In genomic region chr19:48116689-48117088, GRCm38 (mm10) we compare ENCODE assay signal across 19 mouse cellular contexts.
DNase-seq lines count a peak whose midpoint lies in the region; ATAC-seq and TF ChIP-seq lines count a peak whose summit lies in the region.
"Had no signal": no experiment of that assay in that cellular context is flagged by ENCODE, and none has a peak within 500 bp of the region (broad histone marks: within the 10 kb centered on the region; RNA-seq: fewer than 3 reads in every experiment).

No protein-coding gene starts in this region.

- no peak for TF ChIP-seq EP300 in lung, postnatal 0 days (IDR thresholded peaks at IDR 0.05)

- H3K4me2 ChIP-seq in hindbrain, postnatal 0 days (ENCODE audit: low read depth, low read length): no peak overlapping the region
- no peak overlapping the region for H3K4me2 ChIP-seq in lung, postnatal 0 days (replicated peaks; ENCODE audit: low read depth, low read length)
- no peak overlapping the region for H3K4me2 ChIP-seq in limb, embryonic 11.5 days (ENCODE audit: low read depth, severe bottlenecking)
- H3K4me2 ChIP-seq: embryonic facial prominence, embryonic 13.5 days; forebrain, embryonic 15.5 days; heart, embryonic 11.5 days; midbrain, embryonic 13.5 days; stomach, embryonic 15.5 days had no signal

- H3K9me3 ChIP-seq in hindbrain, embryonic 10.5 days: no peaks in the 10 kb centered on the region
- H3K9me3 ChIP-seq in hindbrain, postnatal 0 days (ENCODE audit: low read length): no peaks in the 10 kb centered on the region
- H3K9me3 ChIP-seq in lung, postnatal 0 days (ENCODE audit: low read length): no peaks in the 10 kb centered on the region
- no peaks in the 10 kb centered on the region for H3K9me3 ChIP-seq in limb, embryonic 11.5 days (ENCODE audit: control insufficient read depth, low read length)
- H3K9me3 ChIP-seq: embryonic facial prominence, embryonic 13.5 days; forebrain, embryonic 15.5 days; midbrain, embryonic 13.5 days; stomach, embryonic 15.5 days had no signal

- no peaks in the 10 kb centered on the region for H3K27me3 ChIP-seq in hindbrain, embryonic 10.5 days (ENCODE audit: insufficient read depth, poor library complexity, severe bottlenecking)
- no peaks in the 10 kb centered on the region for H3K27me3 ChIP-seq in hindbrain, postnatal 0 days (ENCODE audit: insufficient read depth, low read length)
- no peaks in the 10 kb centered on the region for H3K27me3 ChIP-seq in lung, postnatal 0 days (replicated peaks; ENCODE audit: insufficient read depth, low read length)
- no peaks in the 10 kb centered on the region for H3K27me3 ChIP-seq in limb, embryonic 11.5 days (ENCODE audit: control insufficient read depth, insufficient read depth, low read length)
- H3K27me3 ChIP-seq: embryonic facial prominence, embryonic 13.5 days; forebrain, embryonic 15.5 days; midbrain, embryonic 13.5 days; stomach, embryonic 15.5 days had no signal

- peaks cover 20% of the 10 kb centered on the region for H3K4me1 ChIP-seq in hindbrain, embryonic 10.5 days (replicated peaks)
- H3K4me1 ChIP-seq in hindbrain, postnatal 0 days (ENCODE audit: insufficient read depth, low read length): no peaks in the 10 kb centered on the region
- no peaks in the 10 kb centered on the region for H3K4me1 ChIP-seq in lung, postnatal 0 days (ENCODE audit: insufficient read depth, low read depth, low read length)
- peaks cover 17% of the 10 kb centered on the region for H3K4me1 ChIP-seq in limb, embryonic 11.5 days (ENCODE audit: control insufficient read depth, insufficient read depth, low read length)
- H3K4me1 ChIP-seq: embryonic facial prominence, embryonic 13.5 days; stomach, embryonic 15.5 days had no signal

- 13% methylated on average over 4 of the region's 4 CpGs for WGBS in hindbrain, embryonic 10.5 days
- WGBS in hindbrain, postnatal 0 days: 27% methylated on average over 4 of the region's 4 CpGs
- WGBS in lung, postnatal 0 days: 6% methylated on average over 3 of the region's 4 CpGs
- 8% methylated on average over 4 of the region's 4 CpGs for WGBS in limb, embryonic 11.5 days

- no peak overlapping the region for H3K27ac ChIP-seq in hindbrain, embryonic 10.5 days
- no peak overlapping the region for H3K27ac ChIP-seq in hindbrain, postnatal 0 days
- H3K27ac ChIP-seq in lung, postnatal 0 days (ENCODE audit: low read length): no peak overlapping the region
- no peak overlapping the region for H3K27ac ChIP-seq in limb, embryonic 11.5 days (replicated peaks; ENCODE audit: low read depth, low read length)
- H3K27ac ChIP-seq: embryonic facial prominence, embryonic 13.5 days; forebrain, embryonic 15.5 days; midbrain, embryonic 13.5 days; stomach, embryonic 15.5 days had no signal

- H3K4me3 ChIP-seq in hindbrain, embryonic 10.5 days: no peak overlapping the region
- H3K4me3 ChIP-seq in hindbrain, postnatal 0 days (ENCODE audit: low read length): no peak overlapping the region
- H3K4me3 ChIP-seq in lung, postnatal 0 days (ENCODE audit: low read depth, low read length): no peak overlapping the region
- H3K4me3 ChIP-seq in limb, embryonic 11.5 days (ENCODE audit: low read depth, low read length): no peak overlapping the region
- H3K4me3 ChIP-seq: embryonic facial prominence, embryonic 13.5 days; forebrain, embryonic 15.5 days; midbrain, embryonic 13.5 days; stomach, embryonic 15.5 days had no signal

- H3K9ac ChIP-seq in hindbrain, postnatal 0 days (replicated peaks; ENCODE audit: low read length): no peak overlapping the region
- no peak overlapping the region for H3K9ac ChIP-seq in lung, postnatal 0 days (replicated peaks; ENCODE audit: low read depth)
- no peak overlapping the region for H3K9ac ChIP-seq in limb, embryonic 11.5 days (ENCODE audit: low read length)
- H3K9ac ChIP-seq: embryonic facial prominence, embryonic 13.5 days; forebrain, embryonic 15.5 days; midbrain, embryonic 13.5 days; stomach, embryonic 15.5 days had no signal

- no peak for TF ChIP-seq CTCF in hindbrain, postnatal 0 days (IDR thresholded peaks at IDR 0.05; ENCODE audit: low read depth)
- no peak for TF ChIP-seq CTCF in lung, postnatal 0 days (IDR thresholded peaks at IDR 0.05)

- DNase-seq in hindbrain, embryonic 10.5 days (ENCODE audit: low spot score): peak; percentile 33
- no peak for DNase-seq in hindbrain, postnatal 0 days (ENCODE audit: low spot score)
- DNase-seq in lung, postnatal 0 days (ENCODE audit: low spot score): peak; percentile 10
- DNase-seq in lung, postnatal 14 days: no peak
- peak; percentile 71 for DNase-seq in embryo, embryonic 10.5 days (ENCODE audit: low spot score)
- DNase-seq in limb, embryonic 11.5 days (ENCODE audit: low spot score): peak; percentile 70
- no peak for DNase-seq in left cerebral cortex, postnatal 25 days (ENCODE audit: low spot score in 2 of 2)
- no peak for DNase-seq in cerebellum, postnatal 25 days
- DNase-seq: adrenal gland, postnatal 14 days; cerebellum, postnatal 10 days; kidney, adult 9 months; lung, adult 2 months; thymus, adult 18-20 months had no signal

- ATAC-seq in hindbrain, postnatal 0 days: no peak
- no peak for ATAC-seq in lung, postnatal 0 days
- no peak for ATAC-seq in limb, embryonic 11.5 days (ENCODE audit: insufficient number of reproducible peaks, low FRiP score, low TSS enrichment, low read depth)
- ATAC-seq: forebrain, embryonic 15.5 days; midbrain, embryonic 13.5 days had no signal

- intact Hi-C loops in left cerebral cortex, postnatal 25 days (cut with DNase I): no loop called here

- no peaks in the 10 kb centered on the region for H3K36me3 ChIP-seq in hindbrain, embryonic 10.5 days
- H3K36me3 ChIP-seq in hindbrain, postnatal 0 days (ENCODE audit: insufficient read depth, low read length): no peaks in the 10 kb centered on the region
- no peaks in the 10 kb centered on the region for H3K36me3 ChIP-seq in lung, postnatal 0 days (ENCODE audit: insufficient read depth, low read length)
- H3K36me3 ChIP-seq in limb, embryonic 11.5 days (ENCODE audit: control insufficient read depth, insufficient read depth, low read length): no peaks in the 10 kb centered on the region
- H3K36me3 ChIP-seq: embryonic facial prominence, embryonic 13.5 days; forebrain, embryonic 15.5 days; G1E; midbrain, embryonic 13.5 days; stomach, embryonic 15.5 days had no signal

Comparison
In these comparisons a context has a peak if more than half of its experiments do, and no peak if none do; other contexts are left out.
1. DNase-seq: peak in hindbrain, embryonic 10.5 days (single experiment), lung, postnatal 0 days (single experiment), embryo, embryonic 10.5 days (single experiment) and limb, embryonic 11.5 days (single experiment); none in hindbrain, postnatal 0 days (single experiment), lung, postnatal 14 days (single experiment), left cerebral cortex, postnatal 25 days (0 of 2) and cerebellum, postnatal 25 days (0 of 2).